Mouse (Mus musculus) stomach, postnatal 0 days (tissue): ENCODE results near the gene Psmb9.

Experiments used
- CTCF ChIP-seq: IDR thresholded peaks from 2 replicates; pipeline ENCODE4 v1.5.1; 2016; ENCODE audit warnings: antibody characterized with exemption, low read depth, mild to moderate bottlenecking, moderate library complexity
- EP300 ChIP-seq: optimal IDR thresholded peaks from 2 replicates; pipeline ENCODE3; 2016; ENCODE audit warnings: antibody characterized with exemption

- no peak for TF ChIP-seq CTCF
- no peak for TF ChIP-seq EP300
These were observed 42.6 kb downstream of the Psmb9 start for GRCm38 (mm10) chr17:34144960-34145371.
